Mouse (Mus musculus): ENCODE data around the gene Edem2. TPM values are rescaled to one million over a fixed set of nuclear protein-coding genes. Genes with fewer than 3 reads are reported as not detected.

Gene Edem2
- polyA plus RNA-seq, 1 experiment from 2014 or later = 28.2 TPM

GRCm38 (mm10) chr2:155681874-155682273, 47.4 kb downstream of the Edem2 start:
- H3K9me3 ChIP-seq = no peaks in the 10 kb centered on the region
- peaks cover 15% of the 10 kb centered on the region for H3K36me3 ChIP-seq
- no peak overlapping the region for H3K9ac ChIP-seq
- H3K27ac ChIP-seq = no peak overlapping the region
- no peak overlapping the region for H3K4me2 ChIP-seq (replicated peaks)
- no peak for ATAC-seq (ENCODE audit: low FRiP score, low read depth)
- H3K27me3 ChIP-seq = no peaks in the 10 kb centered on the region
- H3K4me1 ChIP-seq = no peaks in the 10 kb centered on the region
- WGBS = 88% methylated on average over 2 of the region's 2 CpGs
- H3K4me3 ChIP-seq = no peak overlapping the region

- Histone ChIP-seq H3K9ac (no peak overlapping the region), H3K4me3 (no peak overlapping the region), H3K9me3 (no peaks in the 10 kb centered on the region), H3K27ac (no peak overlapping the region), H3K36me3 (peaks cover 11% of the 10 kb centered on the region), H3K27me3 (no peaks in the 10 kb centered on the region), H3K4me2 (replicated peaks) (no peak overlapping the region), H3K4me1 (no peaks in the 10 kb centered on the region)
- ATAC-seq (ENCODE audit: low FRiP score, low read depth) = no peak
- WGBS = 71% methylated on average over 8 of the region's 8 CpGs
Measured at GRCm38 (mm10) chr2:155681194-155681593, 48.1 kb downstream of the Edem2 start.

- no peak overlapping the region for H3K4me2 ChIP-seq (replicated peaks)
- no peaks in the 10 kb centered on the region for H3K9me3 ChIP-seq
- H3K9ac ChIP-seq = no peak overlapping the region
- no peaks in the 10 kb centered on the region for H3K4me1 ChIP-seq
- no peak overlapping the region for H3K27ac ChIP-seq
- no peaks in the 10 kb centered on the region for H3K27me3 ChIP-seq
- no peak for ATAC-seq (ENCODE audit: low FRiP score, low read depth)
- peaks cover 6% of the 10 kb centered on the region; the same call in 1 of the 2 replicates for H3K36me3 ChIP-seq
- WGBS = 66% methylated on average over 5 of the region's 5 CpGs
- no peak overlapping the region for H3K4me3 ChIP-seq
Measured at GRCm38 (mm10) chr2:155680591-155680990, 48.7 kb downstream of the Edem2 start.

GRCm38 (mm10) chr2:155679586-155680110, 49.6 kb downstream of the Edem2 start:
- H3K4me2 ChIP-seq (replicated peaks) = no peak overlapping the region
- WGBS = 90% methylated on average over 4 of the region's 4 CpGs
- H3K9me3 ChIP-seq = no peaks in the 10 kb centered on the region
- peaks cover 4% of the 10 kb centered on the region; the same call in 1 of the 2 replicates for H3K36me3 ChIP-seq
- ATAC-seq (ENCODE audit: low FRiP score, low read depth) = no peak
- no peaks in the 10 kb centered on the region for H3K27me3 ChIP-seq
- H3K9ac ChIP-seq = no peak overlapping the region
- 0 out of 2 replicates have a peak, but pooled peaks cover 3% of the 10 kb centered on the region for H3K4me1 ChIP-seq
- no peak overlapping the region for H3K27ac ChIP-seq
- H3K4me3 ChIP-seq = no peak overlapping the region

- Histone ChIP-seq H3K27ac (no peak overlapping the region), H3K4me3 (no peak overlapping the region), H3K4me1 (0 out of 2 replicates have a peak, but pooled peaks cover 6% of the 10 kb centered on the region), H3K36me3 (peaks cover 34% of the 10 kb centered on the region), H3K27me3 (no peaks in the 10 kb centered on the region), H3K9ac (no peak overlapping the region), H3K4me2 (replicated peaks) (no peak overlapping the region), H3K9me3 (no peaks in the 10 kb centered on the region)
- WGBS = 69% methylated on average over 4 of the region's 4 CpGs
- ATAC-seq (ENCODE audit: low FRiP score, low read depth) = no peak
Measured at GRCm38 (mm10) chr2:155675118-155675517, 54.2 kb downstream of the Edem2 start.

- Histone ChIP-seq H3K4me2 (replicated peaks) (no peak overlapping the region), H3K36me3 (peaks cover 32% of the 10 kb centered on the region), H3K27ac (no peak overlapping the region), H3K9ac (no peak overlapping the region), H3K9me3 (no peaks in the 10 kb centered on the region), H3K4me1 (0 out of 2 replicates have a peak, but pooled peaks cover 6% of the 10 kb centered on the region), H3K4me3 (no peak overlapping the region), H3K27me3 (no peaks in the 10 kb centered on the region)
- ATAC-seq (ENCODE audit: low FRiP score, low read depth) = no peak
- WGBS = 21% methylated on average over 2 of the region's 2 CpGs
Measured at GRCm38 (mm10) chr2:155673546-155673945, 55.7 kb downstream of the Edem2 start.

- WGBS = 95% methylated on average over 4 of the region's 4 CpGs
- Histone ChIP-seq H3K27me3 (no peaks in the 10 kb centered on the region), H3K4me3 (no peak overlapping the region), H3K9me3 (no peaks in the 10 kb centered on the region), H3K9ac (no peak overlapping the region), H3K4me2 (replicated peaks) (no peak overlapping the region), H3K4me1 (0 out of 2 replicates have a peak, but pooled peaks cover 6% of the 10 kb centered on the region), H3K36me3 (peaks cover 52% of the 10 kb centered on the region), H3K27ac (no peak overlapping the region)
- no peak for ATAC-seq (ENCODE audit: low FRiP score, low read depth)
Measured at GRCm38 (mm10) chr2:155671236-155671635, 58.0 kb downstream of the Edem2 start.

GRCm38 (mm10) chr2:155668461-155668860, 60.8 kb downstream of the Edem2 start:
- Histone ChIP-seq H3K9ac (no peak overlapping the region), H3K9me3 (no peaks in the 10 kb centered on the region), H3K4me3 (no peak overlapping the region), H3K4me1 (no peaks in the 10 kb centered on the region), H3K27ac (no peak overlapping the region), H3K36me3 (peaks cover 77% of the 10 kb centered on the region), H3K27me3 (no peaks in the 10 kb centered on the region), H3K4me2 (replicated peaks) (no peak overlapping the region)
- 87% methylated on average over 4 of the region's 4 CpGs for WGBS
- no peak for ATAC-seq (ENCODE audit: low FRiP score, low read depth)

GRCm38 (mm10) chr2:155667881-155668280, 61.4 kb downstream of the Edem2 start:
- no peak overlapping the region for H3K4me2 ChIP-seq (replicated peaks)
- ATAC-seq (ENCODE audit: low FRiP score, low read depth) = no peak
- no peaks in the 10 kb centered on the region for H3K9me3 ChIP-seq
- no peak overlapping the region for H3K27ac ChIP-seq
- H3K4me1 ChIP-seq = no peaks in the 10 kb centered on the region
- no peak overlapping the region for H3K4me3 ChIP-seq
- H3K36me3 ChIP-seq = peaks cover 79% of the 10 kb centered on the region
- no peak overlapping the region for H3K9ac ChIP-seq
- 94% methylated on average over 8 of the region's 8 CpGs for WGBS
- no peaks in the 10 kb centered on the region for H3K27me3 ChIP-seq

- Histone ChIP-seq H3K27ac (no peak overlapping the region), H3K4me3 (no peak overlapping the region), H3K9ac (no peak overlapping the region), H3K4me1 (no peaks in the 10 kb centered on the region), H3K4me2 (replicated peaks) (no peak overlapping the region), H3K27me3 (no peaks in the 10 kb centered on the region), H3K9me3 (no peaks in the 10 kb centered on the region), H3K36me3 (peaks cover 86% of the 10 kb centered on the region)
- ATAC-seq (ENCODE audit: low FRiP score, low read depth) = no peak
- WGBS = 87% methylated on average over 6 of the region's 6 CpGs
Measured at GRCm38 (mm10) chr2:155663910-155664460, 65.3 kb downstream of the Edem2 start.

GRCm38 (mm10) chr2:155663097-155663496, 66.2 kb downstream of the Edem2 start:
- Histone ChIP-seq H3K4me3 (no peak overlapping the region), H3K9me3 (no peaks in the 10 kb centered on the region), H3K27me3 (no peaks in the 10 kb centered on the region), H3K4me2 (replicated peaks) (no peak overlapping the region), H3K9ac (no peak overlapping the region), H3K36me3 (peaks cover 88% of the 10 kb centered on the region), H3K27ac (no peak overlapping the region), H3K4me1 (no peaks in the 10 kb centered on the region)
- WGBS = 26% methylated on average over 5 of the region's 5 CpGs
- ATAC-seq (ENCODE audit: low FRiP score, low read depth) = no peak

- H3K36me3 ChIP-seq = peaks cover 89% of the 10 kb centered on the region
- no peak overlapping the region for H3K27ac ChIP-seq
- no peaks in the 10 kb centered on the region for H3K9me3 ChIP-seq
- no peak overlapping the region for H3K4me3 ChIP-seq
- 97% methylated on average over 5 of the region's 5 CpGs for WGBS
- H3K27me3 ChIP-seq = no peaks in the 10 kb centered on the region
- H3K4me1 ChIP-seq = no peaks in the 10 kb centered on the region
- no peak for ATAC-seq (ENCODE audit: low FRiP score, low read depth)
- H3K4me2 ChIP-seq (replicated peaks) = no peak overlapping the region
- H3K9ac ChIP-seq = no peak overlapping the region
Measured at GRCm38 (mm10) chr2:155662390-155662789, 66.9 kb downstream of the Edem2 start.

All from limb, embryonic 13.5 days (tissue).